Mouse (Mus musculus): ENCODE data around the gene Ttc30a1. TPM values are rescaled to one million over a fixed set of nuclear protein-coding genes. Genes with fewer than 3 reads are reported as not detected.
"Not testable (repeated sequence)": the region's sequence is repeated elsewhere in the genome, so short reads cannot be mapped to it uniquely, and the experiment has no call there.

Gene Ttc30a1
- 1 to 10 TPM in 1 of 2 experiments, under 1 TPM in 1; 0.72 to 1.3 TPM for total RNA-seq (2021)
- long read RNA-seq, experiment 1, result 0 reads
- long read RNA-seq, experiment 2, partial matches to known transcripts, result 0 of 2 reads
- long read RNA-seq, experiment 2, other reads (novel, unspliced or antisense), result 0 of 2 reads

GRCm38 (mm10) chr2:75981440-75982081 lies at the start of gene Ttc30a1:
Gene Ttc30a1 (minus strand): TSS chr2:75981967.
- intact Hi-C loops (cut with DNase I), result not testable (repeated sequence)
- peak; percentile 45 to 52 for DNase-seq

DNA sequence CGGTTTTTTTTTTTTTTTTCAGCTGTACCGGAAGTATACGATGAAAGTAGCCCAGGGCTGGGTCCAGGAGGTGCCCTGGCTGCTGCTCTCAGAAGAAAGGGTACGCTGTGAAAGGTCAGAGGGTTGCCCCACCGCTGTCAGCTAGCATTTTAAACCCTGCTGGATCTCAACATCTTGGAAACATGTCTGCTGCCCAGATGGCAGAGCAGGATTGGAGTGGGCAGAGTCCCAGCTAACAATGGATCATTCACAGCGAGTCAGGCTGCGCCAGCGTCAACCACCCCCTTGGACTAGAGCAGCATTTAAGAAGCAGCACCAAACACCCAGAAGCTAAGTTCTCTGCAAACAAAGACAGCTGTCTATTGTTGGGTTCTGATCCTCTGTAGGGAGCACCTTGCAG lies 48.3 kb upstream of the Ttc30a1 start:
- intact Hi-C loops (cut with DNase I), result no loop called here
- no peak for DNase-seq

DNA sequence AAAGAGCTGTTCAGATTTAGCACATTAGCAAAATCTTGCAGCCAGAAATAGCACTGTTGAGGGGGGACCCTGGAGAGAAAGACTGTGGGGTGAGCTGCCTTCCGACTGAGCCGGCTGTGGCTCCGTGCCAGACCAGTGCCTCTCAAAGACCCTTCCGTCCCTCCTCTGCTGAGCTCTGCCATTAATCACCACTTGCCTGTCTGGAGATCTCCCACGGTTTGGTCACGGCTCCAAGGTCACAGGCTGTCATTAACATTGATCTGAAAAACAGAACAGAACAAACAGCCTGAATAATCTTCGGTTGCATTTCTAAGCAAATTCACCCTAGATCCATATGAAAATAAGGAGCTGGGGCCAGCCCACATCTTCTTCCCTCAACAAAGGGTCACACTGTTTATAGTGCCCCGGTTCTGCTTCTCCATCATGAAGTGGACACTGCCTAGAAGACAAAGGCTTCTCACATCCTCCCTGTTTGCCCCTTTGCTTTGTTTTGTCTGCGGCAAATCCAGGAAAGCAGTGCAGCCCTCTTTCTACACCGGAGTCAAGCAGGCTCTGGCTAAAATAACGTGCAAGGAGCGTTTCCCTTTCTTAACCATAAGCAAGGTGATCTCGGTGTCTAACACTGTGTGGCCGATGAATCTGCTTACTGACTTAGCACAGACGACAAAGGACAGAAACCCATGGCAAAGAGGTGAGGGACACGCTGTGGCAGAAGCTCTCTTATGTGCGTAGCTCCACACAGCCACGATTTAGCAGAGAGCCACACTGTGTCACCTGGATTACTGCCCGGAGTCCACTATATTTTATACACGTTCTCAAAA lies 47.5 kb upstream of the Ttc30a1 start:
- no peak for DNase-seq
- intact Hi-C loops (cut with DNase I), result no loop called here

DNA sequence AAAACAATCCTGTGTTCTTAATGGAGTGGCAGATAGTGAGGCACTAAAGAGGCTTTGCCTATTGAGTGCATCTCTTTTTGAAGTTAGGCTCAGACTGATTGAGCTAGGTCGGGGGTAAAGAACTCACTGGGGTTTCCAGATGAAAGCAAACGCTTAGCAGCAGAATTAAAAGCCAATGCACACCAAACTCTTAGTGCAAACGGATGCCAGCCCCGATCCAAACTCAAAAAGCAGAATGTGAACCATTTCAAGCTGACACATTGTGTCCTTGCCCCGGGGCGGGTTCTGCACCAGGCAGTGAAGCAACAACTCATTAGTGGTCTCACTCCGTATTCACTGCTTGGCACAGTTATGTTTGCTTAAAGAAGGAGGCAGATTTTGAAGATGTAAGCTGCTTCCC lies 35.1 kb upstream of the Ttc30a1 start:
- no peak for DNase-seq
- intact Hi-C loops (cut with DNase I), result no loop called here

DNA sequence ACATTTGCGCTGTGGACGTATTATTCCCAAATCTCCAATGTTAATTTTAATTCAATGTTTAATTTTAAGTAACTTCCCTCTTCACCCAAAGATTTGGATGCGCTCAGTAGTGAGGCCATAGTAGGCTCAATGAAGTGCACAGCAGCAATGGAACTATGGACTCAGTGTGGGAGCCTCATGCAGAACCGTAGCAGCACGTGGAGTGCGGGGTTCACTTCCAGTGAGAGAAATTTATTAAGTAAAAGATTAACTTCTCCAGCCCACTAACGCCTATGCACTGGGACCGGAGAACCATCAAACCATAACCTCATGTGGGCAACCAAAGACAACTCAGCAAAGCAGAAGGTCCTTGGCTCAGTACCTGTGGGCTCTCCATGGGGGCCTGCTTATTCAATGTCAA lies 34.4 kb upstream of the Ttc30a1 start:
- DNase-seq, result no peak
- intact Hi-C loops (cut with DNase I), result no loop called here

DNA sequence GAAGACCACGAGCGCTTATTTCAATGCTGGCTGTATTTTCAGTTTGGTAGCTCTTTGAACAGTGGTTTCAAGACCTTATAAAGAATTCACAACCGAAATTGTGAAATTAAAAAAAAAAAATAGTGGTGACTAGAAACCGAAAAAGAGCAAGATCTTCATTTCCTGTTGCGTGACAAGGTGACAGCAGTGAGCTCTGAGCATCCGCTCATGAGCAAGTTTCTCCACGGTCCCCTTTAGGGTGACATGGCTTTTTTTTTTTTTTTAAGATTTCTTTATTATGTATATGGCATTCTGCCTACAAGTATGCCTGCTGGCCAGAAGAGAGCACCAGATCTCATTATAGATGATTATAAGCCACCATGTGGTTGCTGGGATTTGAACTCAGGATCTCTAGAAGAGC lies 33.7 kb upstream of the Ttc30a1 start:
- DNase-seq, result no peak
- intact Hi-C loops (cut with DNase I), result no loop called here

GRCm38 (mm10) chr2:76014659-76015058 lies 32.9 kb upstream of the Ttc30a1 start:
- intact Hi-C loops (cut with DNase I), result no loop called here
- DNase-seq, result no peak

DNA sequence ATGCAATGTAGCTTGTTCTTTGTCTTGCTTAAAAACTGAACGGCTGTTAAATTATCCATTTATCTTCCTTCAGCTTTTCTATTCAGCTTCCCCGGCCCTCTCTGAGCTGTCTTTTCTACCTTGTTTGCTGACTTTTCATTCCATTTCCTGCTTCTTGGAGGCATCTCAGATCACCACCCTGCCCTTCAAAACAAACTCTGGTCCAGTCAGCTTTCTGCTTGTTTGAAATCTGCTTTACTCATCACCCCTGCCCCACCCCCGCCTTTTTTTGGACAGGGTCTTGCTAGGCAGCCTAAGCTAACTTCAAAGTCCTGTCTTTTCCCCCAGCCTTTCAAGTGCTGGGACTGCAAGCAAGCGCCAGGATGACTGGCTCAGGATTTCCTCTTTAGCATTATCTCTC lies 24.4 kb upstream of the Ttc30a1 start:
- no peak for DNase-seq
- intact Hi-C loops (cut with DNase I), result no loop called here

GRCm38 (mm10) chr2:76002899-76003298 lies 21.1 kb upstream of the Ttc30a1 start:
- intact Hi-C loops (cut with DNase I), result no loop called here
- DNase-seq, result no peak

GRCm38 (mm10) chr2:76001392-76001791 lies 19.6 kb upstream of the Ttc30a1 start:
- DNase-seq, result peak; percentile 39 to 62
- intact Hi-C loops (cut with DNase I), result no loop called here

GRCm38 (mm10) chr2:75999636-76000035 lies 17.9 kb upstream of the Ttc30a1 start:
- intact Hi-C loops (cut with DNase I), result no loop called here
- DNase-seq, result no peak

DNA sequence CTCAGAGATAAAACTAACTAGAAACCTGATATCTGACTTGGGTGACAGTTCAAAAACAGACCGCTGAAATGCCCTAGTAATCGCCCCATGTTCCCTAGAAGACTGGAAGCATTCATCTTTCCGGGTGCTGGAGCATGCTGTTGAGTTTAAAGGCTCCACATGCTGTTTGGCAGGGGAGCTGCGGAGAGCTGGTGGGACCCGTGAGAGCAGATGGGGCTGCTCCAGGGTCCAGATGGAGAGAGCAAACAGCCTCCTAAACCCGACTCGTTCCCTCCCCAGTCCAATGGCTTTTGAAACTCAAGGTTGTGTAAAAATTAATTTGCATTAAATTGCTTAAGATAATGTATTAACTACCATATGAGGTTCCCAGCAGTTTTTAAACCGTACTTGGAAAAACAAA lies 16.9 kb upstream of the Ttc30a1 start:
- DNase-seq, result no peak
- intact Hi-C loops (cut with DNase I), result no loop called here

DNA sequence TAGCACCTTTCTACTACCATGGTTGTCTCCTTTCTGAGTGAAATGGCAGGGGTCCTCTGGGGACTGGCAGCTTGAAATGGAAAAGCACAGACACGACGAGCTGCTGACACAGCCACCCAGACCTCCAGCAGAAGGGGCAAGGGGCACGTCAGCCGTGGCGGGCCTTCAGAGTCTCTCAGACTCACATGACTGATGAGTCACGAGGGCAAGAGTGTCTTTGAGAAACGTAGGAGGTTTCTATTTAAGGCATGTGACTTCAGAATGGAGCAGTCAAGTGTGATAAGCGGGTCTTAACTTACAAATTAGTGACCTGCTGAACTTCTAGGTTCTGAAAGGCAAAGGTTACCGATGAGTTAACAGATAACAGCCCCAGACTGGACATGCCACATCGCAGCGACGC lies 16.0 kb upstream of the Ttc30a1 start:
- intact Hi-C loops (cut with DNase I), result no loop called here
- DNase-seq, result no peak

GRCm38 (mm10) chr2:75994841-75995240 lies 13.1 kb upstream of the Ttc30a1 start:
- no peak for DNase-seq
- intact Hi-C loops (cut with DNase I), result no loop called here

- intact Hi-C loops (cut with DNase I), result no loop called here
- DNase-seq, result no peak
Observed at GRCm38 (mm10) chr2:75991581-75992205, 9.9 kb upstream of the Ttc30a1 start.

- DNase-seq, result peak; percentile 58 to 59
- intact Hi-C loops (cut with DNase I), result no loop called here
Observed at GRCm38 (mm10) chr2:75990885-75991539, 9.2 kb upstream of the Ttc30a1 start.

DNA sequence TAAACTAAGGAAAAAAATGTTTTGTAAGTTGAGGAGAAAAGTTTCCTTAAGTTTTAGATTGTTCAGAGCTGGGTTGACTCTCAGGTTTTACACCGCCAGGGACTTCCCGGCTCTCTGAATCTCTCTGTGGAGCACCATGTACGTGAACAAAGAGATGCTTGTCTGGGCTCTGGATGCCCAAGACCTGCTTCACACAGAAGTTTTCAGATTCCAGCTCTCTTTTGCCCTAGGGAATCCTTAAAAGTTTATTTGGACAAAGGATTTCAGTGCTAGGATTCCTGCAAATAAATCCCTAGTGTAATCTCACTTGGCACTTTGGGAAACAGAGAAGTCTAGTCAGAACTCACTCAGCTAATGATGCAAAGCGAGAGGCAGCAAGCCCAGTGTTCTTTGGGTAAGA lies 7.9 kb upstream of the Ttc30a1 start:
- intact Hi-C loops (cut with DNase I), result no loop called here
- no peak for DNase-seq

DNA sequence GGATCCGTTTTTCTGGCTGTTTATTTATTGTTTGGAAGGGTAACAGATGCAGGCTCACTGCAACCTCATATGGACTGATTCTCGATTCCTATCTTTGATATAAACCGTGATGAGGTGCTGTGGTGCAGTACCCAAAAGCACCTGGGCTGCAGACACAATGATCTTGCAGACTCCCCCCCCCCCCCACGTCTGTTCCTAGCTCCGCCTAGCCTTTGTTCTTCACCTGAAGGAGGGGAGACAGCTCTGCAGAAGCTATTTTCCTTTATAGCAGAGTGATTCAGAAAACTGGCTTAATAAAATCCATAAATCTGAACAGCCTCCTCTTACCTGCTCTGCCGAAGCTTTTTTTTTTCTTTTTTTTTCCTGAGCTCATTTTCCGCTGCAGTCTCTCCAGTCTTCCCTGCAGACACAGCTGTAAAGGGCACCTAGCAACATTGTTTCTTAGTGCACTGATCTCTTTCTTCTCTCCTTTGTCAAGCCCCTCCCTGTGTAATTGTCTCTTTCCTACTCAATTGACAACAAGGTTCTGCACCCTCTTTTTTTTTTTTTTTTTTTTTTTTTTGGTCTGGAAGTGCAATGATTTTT lies 7.1 kb upstream of the Ttc30a1 start:
- no peak for DNase-seq
- intact Hi-C loops (cut with DNase I), result no loop called here

DNA sequence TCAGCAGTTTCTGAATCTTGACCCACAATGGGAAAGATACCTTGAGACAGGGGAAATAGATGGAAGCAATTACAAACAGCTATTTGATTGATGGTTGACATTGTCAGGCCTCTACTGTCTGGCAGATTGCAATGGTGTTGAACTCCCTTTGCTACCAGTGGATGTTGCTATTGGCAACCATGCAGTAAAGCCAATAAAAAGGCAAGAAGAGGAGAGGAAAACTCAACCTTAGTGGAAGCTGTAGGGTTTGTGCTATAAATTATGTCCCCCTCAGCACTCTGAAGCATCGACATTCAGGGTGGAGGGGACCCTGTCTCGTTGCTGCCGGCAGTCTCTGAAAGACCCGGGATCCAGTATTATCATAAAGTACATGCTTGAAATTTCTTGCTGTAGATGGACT lies 6.6 kb upstream of the Ttc30a1 start:
- intact Hi-C loops (cut with DNase I), result no loop called here
- no peak for DNase-seq

GRCm38 (mm10) chr2:75987739-75988138 lies 6.0 kb upstream of the Ttc30a1 start:
- no peak for DNase-seq
- intact Hi-C loops (cut with DNase I), result no loop called here

DNA sequence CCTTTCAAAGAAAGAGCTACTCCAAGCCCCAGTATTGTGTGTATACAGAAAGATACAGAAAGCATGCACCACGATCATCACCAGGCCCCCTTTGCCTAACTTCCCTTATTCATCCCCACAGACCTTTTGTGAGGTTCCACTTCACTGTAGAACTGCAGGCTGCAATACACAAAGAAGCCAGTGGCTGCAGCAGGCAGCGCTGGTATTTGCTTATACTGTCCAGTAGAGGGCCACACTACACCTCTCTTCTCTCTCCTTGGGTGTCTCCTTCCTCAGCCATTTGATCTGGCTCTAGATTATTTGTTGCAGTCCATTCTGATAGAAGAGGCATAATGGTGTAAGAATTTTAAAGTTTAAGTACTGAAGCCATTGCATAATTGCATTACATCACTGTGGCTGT lies 3.4 kb upstream of the Ttc30a1 start:
- DNase-seq, result no peak
- intact Hi-C loops (cut with DNase I), result loop anchor here (2.0 kb wide), 1 partner anchor 86 kb away; no protein-coding TSS in a partner anchor
